Mouse (Mus musculus) CH12F3 (cell line): Measurements from ENCODE around the gene Ank3.

Source experiments
- in situ Hi-C: fragments of 300-500 bp; cut with MboI; formaldehyde crosslinking; loops from 2 replicates; pipeline ENCODE4 v1.14.3; 2020; ENCODE audit warnings: low sequenced_read_pairs

The Ank3 gene

DNA sequence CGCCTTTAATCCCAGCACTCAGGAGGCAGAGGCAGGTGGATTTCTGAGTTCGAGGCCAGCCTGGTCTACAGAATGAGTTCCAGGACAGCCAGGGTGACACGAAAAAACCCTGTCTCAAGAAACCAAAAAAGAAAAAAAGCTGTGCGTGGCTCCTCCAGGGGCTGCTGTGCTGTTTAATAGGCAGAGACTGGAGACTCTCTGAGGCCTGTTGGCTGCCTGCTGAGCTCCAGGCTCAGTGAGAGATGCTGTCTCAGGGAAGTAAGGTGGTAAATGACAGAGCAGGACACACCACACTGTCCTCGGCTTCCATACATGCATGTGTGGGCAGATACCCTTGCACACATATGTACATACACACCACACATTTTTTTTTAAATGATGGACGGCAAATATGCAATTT is 206.0 kb downstream of the Ank3 start:
- in situ Hi-C loops = no loop called here

DNA sequence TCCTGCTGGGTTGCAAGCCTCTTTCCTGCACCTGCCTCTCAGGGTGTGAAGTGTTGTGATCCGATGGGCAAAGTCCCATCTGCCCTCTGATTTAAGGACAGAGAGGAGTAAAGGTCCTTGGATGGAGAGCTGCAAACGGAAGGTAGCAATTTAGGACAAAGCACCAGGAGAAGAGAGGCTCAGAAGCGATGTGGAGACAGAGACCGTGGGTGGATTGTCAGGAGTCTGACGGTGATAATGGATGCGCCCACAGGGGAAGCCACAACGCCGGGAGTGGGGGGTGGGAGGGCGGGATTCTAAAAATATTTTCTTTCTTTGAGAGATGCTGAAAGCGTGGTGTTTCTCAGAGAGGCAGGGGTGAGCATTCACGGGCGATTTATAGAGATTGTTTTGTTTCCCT is 206.6 kb downstream of the Ank3 start:
- in situ Hi-C loops = no loop called here

DNA sequence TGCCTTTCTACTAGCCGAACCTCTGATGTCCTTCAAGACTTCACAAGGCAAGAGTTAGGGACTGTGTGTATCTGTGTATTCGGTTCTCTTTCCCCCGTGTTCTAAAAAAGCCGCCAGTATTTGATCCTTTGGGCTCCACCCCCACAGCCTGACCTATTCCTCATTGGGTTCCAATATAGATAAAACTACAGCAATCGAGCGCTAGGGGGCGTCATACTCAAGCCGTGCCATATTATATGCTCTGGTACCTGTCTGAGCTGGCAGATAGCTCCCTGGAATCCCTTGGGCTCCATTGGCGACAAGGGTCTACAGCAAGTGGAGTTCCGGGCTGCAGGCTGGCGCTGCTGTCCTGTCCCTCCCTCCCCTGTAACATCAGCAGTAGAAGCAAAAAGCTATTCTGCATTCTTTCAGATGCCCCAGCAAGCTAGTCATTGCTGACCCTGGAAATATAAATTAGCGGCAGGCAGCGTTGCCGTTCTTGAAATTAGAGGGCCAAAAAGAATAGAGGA is 209.1 kb downstream of the Ank3 start:
- in situ Hi-C loops = no loop called here

DNA sequence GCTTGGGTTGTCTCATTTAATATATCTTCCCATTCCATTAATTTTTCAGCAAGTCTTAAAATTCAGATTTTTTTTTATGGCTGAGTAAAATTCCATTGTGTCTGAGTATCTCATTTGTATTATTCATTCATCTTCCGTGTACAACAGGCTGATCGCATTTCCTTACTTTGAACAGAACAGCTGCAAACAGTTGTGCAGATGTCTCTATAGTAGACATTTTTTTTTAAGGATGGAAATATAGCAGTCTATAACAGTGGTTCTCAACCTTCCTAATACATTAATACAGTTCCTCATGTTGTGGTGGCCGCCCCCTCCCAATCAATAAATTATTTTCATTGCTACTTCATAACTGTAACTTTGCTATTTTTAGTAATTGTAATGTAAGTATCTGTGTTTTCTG is 212.7 kb downstream of the Ank3 start:
- in situ Hi-C loops = no loop called here

DNA sequence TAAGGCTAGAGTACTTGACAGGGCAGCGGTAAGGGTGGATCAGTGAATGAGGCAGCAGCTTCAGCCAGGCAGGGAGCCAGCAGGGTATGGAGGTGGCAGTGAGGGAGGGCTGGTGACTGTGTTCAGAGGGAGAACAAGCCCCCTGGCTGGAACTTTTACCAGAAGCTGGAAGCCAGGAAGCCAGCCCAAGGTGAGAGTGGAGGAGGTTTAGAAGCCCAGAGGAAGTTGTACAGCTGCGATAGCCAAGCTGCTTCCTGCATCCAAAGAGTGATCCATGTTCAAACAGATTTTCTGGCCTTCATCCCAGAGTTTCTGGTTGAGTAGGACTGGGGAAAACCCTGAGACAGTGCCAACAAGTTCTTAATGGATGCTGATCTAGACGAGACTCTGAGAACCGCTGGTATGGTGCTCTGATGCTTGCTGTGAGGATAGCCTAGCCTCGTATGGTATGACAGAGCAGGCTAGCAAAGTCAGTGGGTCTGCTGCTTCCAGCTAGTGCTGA is 213.3 kb downstream of the Ank3 start:
- in situ Hi-C loops = no loop called here

DNA sequence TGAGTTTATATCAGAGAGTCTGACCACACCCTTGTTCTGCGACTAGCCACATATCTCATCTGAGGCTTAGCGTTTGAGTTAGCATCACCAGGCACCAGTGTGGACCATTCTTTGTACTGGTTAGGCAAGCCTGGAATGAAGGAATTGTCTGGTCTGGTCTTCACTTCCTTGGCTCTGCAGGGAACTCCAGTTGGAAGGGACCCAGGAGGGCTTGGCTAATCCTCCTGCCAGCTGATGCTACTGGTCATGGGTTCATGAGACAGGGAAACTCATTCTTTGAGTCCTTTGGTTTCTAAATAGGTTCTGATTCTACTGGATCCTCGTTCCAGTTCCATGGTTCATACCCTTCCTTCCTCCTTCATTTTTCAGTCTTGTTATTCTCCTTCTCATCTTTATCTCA is 218.4 kb downstream of the Ank3 start:
- in situ Hi-C loops = no loop called here

DNA sequence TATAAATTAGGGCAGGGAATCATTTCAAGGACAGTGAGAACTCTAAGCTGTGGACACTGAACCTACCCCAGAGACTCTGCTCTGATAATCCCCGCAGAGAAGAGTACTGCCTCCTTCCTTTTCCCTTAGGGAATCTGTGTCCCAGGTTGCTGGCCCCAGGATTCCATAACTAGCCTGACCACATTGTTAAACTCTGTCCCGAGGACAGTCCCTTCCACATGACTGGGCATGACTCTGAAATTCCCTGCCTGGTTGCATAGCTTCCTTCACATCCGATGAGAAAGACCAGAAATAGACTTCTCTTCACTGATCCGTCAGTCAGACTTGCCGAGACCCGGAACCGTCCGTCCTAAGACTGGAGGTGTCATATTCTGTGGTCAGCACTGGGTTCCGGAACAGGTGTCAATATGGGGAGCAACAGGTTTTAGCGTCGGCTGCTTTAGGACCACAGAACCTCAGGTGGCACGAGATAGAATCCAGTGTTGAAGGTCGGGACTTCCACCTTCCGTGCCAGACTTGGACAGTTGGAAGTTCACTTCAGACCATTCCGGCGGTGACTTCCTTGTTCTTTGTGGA is 219.1 kb downstream of the Ank3 start:
- in situ Hi-C loops = no loop called here

DNA sequence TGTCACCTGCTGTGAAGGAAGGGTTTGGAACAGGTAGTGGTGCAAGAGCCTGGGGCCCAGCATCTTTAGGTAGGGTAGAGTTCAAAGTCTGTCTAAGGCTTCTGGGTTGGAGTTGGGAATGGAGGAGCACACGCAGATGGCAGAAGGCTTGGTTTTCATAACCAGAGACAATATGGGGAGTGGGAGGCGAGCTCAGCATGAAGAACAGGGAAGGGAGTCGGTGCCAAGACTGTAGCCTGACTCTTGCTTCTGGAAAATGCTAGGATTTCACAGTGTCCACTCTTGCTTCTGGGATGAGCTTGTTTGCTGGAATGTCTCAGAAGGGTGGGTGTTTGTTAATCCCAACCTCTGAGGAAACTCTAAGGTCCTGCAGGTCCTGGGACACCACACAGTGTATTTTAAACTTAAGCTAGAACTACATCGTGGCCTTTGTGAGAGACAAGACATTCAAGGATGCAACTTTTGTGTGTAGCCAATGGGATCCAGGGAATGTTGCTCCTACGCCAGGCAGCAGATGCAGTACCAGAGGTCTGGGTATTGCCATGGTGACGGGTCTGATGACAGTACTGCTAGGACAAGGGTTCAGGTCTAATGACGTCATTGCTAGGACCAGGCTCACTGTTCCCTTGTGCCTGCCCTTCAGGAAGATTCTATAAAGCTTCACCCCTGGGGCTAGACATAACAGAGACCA is 222.3 kb downstream of the Ank3 start:
- in situ Hi-C loops = no loop called here

DNA sequence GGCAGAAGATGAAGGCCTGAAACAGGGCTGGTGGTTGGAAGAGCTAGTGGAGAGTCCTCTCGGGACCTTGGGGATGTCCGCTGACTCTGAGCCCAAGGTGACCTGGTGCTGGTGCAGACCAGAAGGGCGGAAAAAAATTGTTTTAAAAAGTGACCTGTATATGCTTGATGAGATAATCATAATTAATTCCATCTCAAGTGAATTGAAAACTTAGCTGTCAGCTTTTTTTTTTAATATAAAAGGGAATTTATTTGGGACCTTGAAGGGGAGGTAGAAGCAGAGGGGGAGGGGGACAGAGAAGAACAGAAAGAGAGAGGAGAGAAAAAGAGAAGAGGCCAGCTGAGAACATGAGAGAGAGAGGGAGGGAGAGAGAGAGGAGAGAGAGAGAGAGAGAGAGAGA is 229.2 kb downstream of the Ank3 start:
- in situ Hi-C loops = loop anchor here (25.0 kb wide), 1 partner anchor 165 kb away; no protein-coding TSS in a partner anchor

DNA sequence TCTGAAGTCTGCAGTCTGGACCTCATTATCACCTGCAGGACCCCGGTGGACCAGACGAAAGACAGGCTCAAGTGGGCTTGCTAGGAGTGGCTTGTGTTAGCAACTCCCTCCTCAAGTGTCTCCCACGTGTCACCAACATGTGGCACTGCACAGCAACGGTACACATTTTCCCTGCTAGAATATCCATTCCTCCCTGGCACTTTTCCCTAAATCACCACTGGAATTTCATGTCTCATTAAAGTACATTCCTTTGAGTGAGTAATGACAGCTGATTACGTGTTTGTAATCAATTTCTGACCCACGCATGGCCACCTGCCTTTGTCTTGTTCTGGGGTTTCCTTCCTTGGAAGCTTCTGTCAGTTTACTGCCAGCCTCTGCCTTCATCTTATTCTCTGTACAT is 230.2 kb downstream of the Ank3 start:
- in situ Hi-C loops = loop anchor here (25.0 kb wide), 1 partner anchor 166 kb away; no protein-coding TSS in a partner anchor

DNA sequence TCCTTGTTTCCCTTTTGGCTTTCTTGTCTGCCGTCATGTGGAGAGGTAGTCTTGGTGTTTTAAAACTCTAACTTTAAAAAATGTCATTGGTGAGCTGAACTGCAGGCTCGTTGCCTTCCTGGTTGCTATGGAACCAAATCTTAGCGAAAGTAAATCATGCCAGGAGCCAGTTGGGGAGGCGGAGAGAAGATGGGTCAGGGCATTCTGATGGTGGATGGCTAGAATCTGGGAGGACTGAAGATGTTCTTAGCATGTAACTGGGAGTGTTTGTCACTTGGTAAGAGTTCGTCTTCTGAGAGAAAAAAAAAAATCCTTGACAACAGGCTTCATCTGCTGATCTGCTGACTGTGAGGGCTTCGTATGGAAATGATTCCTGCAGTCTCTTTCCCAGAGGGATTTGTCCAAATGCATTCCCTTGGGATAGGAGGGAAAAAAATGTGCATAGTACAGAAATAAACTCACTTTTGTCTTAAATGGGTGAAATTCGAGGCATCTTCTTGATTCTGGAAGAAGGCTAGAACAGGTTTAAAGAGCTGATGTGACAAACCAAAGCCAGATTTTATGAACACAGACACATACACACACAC is 232.3 kb downstream of the Ank3 start:
- in situ Hi-C loops = loop anchor here (25.0 kb wide), 1 partner anchor 169 kb away; no protein-coding TSS in a partner anchor

DNA sequence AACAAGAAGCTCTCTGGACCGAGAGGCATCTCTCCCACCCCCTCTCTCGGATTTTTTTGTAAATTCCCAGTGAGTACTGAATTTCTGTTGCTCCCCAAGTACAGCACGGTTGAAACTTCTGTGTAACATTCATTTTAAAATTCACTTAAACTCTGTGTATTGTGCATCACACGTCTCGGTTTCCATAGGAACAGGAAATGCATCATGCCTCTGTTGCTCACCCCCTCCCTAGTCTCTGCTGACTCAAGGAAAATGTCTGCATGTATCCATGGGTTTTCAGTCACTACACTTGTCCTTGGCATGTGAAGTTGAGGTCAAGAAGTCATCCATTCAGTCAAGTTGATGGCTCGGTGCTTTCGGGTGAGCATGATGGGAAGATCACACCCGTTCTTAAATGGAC is 234.3 kb downstream of the Ank3 start:
- in situ Hi-C loops = loop anchor here (25.0 kb wide), 1 partner anchor 171 kb away; no protein-coding TSS in a partner anchor

DNA sequence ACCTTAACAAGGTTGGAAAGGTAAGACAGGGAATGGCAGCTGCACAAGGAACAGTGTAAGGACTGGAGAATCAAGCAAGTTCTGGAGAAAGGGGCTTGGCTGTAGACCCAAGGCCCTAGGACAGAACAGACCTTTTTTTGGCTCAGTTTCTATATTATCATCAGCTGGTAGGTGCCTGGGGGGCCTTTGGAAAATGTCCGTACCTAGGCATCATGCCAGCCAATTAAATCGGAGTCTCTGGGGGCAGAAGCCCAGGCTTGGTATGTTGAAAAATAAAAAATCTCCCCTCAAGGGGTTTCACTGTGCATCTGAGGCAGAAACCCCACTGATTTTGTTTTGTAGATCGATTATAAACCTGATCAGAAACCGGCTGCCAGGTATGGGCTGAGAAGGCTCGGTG is 236.3 kb downstream of the Ank3 start:
- in situ Hi-C loops = loop anchor here (25.0 kb wide), 1 partner anchor 173 kb away; no protein-coding TSS in a partner anchor

DNA sequence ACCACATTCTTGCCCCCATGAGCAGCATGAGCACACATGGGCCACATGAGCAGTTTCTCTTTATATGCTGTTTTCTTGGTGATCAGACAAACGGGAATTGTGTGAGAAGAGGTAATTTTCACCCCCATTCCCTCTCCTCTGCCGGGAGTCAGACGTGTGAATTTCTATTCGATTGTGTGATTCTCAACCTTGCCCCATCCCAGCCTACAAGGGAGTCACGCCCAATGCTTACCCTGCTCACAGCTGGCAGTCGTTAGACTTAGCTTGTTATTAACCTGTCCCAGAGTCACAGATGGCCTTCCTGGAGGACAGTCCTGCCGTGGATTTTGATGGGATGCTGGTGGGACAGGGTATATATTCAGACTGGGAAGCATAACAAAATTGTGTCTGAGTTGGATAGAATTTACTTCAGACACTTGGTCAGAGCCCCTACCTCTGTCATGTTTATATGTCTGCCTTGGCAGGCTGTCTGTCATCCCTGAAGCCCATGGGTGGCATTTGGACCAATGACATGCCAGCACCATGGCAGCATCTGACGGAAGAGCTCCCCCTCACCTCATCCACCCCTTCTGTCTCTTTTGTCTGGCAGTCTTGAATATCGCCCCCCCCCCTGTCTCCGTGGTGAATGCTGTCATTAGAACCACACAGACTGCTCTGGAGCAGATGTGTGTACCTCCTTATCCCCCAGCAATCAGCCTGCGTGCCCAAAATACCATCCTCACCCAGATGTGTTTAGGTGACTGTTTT is 237.5 kb downstream of the Ank3 start:
- in situ Hi-C loops = loop anchor here (25.0 kb wide), 1 partner anchor 174 kb away; no protein-coding TSS in a partner anchor

DNA sequence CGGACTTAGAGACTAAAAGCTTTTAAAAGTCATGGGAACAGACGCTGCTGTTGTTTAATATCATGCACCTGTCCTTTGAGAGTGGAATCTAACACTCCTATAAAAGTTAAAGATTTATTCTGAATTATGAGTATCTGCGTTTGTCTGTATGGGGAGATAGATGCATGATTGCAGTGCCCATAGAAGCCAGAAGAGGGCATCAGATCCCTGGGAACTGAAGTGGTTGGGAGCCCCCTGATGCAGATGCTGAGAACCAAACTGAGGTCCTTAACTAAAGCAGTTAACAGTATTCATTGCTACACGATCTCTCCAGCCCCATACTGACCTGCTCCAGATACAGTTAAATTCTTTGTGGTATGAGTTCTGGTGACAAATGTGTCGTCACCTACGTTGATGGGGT is 240.6 kb downstream of the Ank3 start:
- in situ Hi-C loops = loop anchor here (25.0 kb wide), 1 partner anchor 177 kb away; no protein-coding TSS in a partner anchor

DNA sequence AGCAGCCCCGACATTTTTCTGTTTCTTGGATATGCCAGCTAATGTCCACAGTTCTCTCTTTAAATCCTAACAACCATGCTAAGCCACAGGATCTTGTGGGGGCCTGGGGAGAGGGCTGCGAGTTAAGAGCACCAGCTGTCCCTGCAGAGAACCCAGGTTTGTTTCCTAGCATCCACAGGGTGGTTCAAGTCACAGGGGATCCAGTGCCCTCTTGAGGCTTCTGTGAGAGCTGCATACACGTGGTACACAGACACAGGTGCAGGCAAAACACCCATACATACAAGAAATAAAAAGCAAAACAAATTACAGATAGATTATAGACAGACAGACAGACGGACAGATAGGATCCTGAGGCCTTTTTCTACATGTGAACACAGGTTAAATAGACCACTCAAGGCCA is 242.0 kb downstream of the Ank3 start:
- in situ Hi-C loops = loop anchor here (25.0 kb wide), 1 partner anchor 178 kb away; no protein-coding TSS in a partner anchor

DNA sequence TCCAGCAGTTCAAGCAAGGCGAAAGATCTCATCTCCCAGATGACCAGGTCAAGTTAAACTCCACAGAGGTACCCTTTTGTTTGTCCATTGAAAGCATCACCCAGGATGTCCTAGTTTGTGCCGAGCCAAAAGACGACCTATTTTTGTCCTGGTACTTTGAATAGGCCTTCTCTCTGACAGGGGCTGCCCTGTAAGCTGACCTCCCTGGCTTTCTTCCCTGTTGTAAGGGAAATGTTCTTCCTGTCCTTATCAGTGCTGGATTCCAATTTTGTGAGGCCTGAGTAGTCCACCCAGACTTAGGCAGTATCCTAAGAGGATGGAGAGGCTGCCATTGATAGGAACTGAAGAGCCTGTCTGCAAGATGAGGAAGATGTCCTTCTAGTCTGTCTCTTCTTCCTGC is 244.9 kb downstream of the Ank3 start:
- in situ Hi-C loops = loop anchor here (25.0 kb wide), 1 partner anchor 181 kb away; no protein-coding TSS in a partner anchor

DNA sequence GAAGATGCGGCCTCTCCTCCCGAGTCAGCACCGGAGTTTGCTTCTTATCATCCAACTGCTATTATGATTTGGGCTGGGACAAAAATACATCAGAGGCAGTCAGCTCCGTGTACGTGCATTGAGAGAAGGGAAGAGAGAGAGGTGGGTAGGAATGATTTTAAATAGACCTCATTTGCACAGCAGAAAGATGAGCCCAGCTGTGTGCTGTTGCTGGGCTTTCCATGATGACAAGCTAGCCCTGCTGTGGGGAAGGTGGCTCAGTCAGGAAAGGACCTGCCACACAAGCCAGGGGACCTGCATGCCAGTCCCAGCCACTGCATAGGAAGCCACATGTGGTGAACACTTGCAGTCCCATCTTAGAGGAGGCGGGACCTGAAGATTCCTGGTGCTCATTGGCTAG is 245.4 kb downstream of the Ank3 start:
- in situ Hi-C loops = loop anchor here (25.0 kb wide), 1 partner anchor 182 kb away; no protein-coding TSS in a partner anchor

DNA sequence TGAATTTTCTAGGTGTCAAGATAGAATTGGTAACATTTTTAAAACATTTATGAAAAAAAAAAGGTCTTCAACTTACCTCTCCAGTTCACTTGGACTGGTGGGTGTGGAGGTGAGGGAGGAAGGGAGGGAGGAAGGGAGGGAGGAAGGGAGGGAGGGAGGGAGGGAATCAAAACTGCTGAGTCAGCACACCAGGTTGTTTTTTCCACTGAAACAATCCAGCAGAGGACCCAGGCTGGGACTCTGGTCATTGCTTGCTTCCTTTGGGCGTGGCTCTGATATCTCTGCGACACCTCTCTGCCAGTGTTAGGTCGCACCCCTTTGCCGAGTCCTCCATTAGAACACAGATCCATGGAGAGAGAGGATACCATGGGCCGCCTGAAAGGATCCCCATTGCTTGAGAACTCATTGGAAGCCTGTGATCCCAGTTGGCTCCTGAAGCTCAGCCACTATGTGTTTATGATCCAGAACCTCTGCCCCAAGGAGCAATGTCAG is 246.8 kb downstream of the Ank3 start:
- in situ Hi-C loops = loop anchor here (25.0 kb wide), 1 partner anchor 183 kb away; no protein-coding TSS in a partner anchor

DNA sequence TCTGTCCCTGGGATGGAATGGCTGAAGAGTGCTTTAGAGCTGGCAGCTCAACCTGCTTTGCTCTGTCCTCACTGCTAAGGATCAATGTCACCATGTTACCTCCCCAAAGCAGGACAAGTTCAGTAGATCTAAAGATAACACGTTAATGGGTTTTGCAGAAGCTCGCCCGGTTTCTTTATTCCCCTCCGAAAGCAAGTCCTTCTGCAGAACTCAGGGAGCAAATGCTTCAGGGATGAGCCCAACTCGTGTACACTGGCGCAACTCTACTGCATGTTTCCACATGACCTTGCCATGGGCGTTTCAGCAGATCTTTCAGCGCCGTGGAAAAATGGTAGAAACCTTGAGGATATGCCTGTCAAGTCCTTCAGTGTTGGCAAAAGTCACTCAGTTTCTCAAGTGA is 247.4 kb downstream of the Ank3 start:
- in situ Hi-C loops = loop anchor here (25.0 kb wide), 1 partner anchor 184 kb away; no protein-coding TSS in a partner anchor
